ENCODE assay signal across 11 mouse cellular contexts in genomic region chr7:80646093-80647025, GRCm38 (mm10). TPM values are rescaled to one million over a fixed set of nuclear protein-coding genes. Genes with fewer than 3 reads are reported as not detected.
A peak's percentile ranks its signal among the peaks of the same experiment; 100 is the strongest.
DNase-seq lines count a peak whose midpoint lies in the region; ATAC-seq and TF ChIP-seq lines count a peak whose summit lies in the region.
"Had no signal": no experiment of that assay in that cellular context is flagged by ENCODE, and none has a peak within 500 bp of the region (broad histone marks: within the 10 kb centered on the region; RNA-seq: fewer than 3 reads in every experiment).

No protein-coding gene starts in this region.

- peak overlapping the region; percentile 1; the same call in 1 of the 2 replicates for H3K27ac ChIP-seq in heart, adult 2 months
- peak overlapping the region; percentile 64 for H3K27ac ChIP-seq in liver, embryonic 13.5 days

- 66% methylated on average over 10 of the region's 10 CpGs for WGBS in heart, adult 2 months
- WGBS in liver, embryonic 13.5 days (ENCODE audit: insufficient replicate concordance): 37% methylated on average over 10 of the region's 10 CpGs

- 0 out of 2 replicates have a peak, but pooled peaks cover 4% of the 10 kb centered on the region for H3K79me2 ChIP-seq in heart, adult 2 months (replicated peaks; ENCODE audit: control insufficient read depth, insufficient read depth, low read length)

- no peak for DNase-seq in heart, adult 2 months
- DNase-seq in heart, adult 9 months (ENCODE audit: low spot score in 2 of 2): no peak
- peak; percentile 64 for DNase-seq in lung, postnatal 10 days
- no peak for DNase-seq in lung, postnatal 25 days (ENCODE audit: low spot score)
- DNase-seq in liver, embryonic 13.5 days: peak; percentile 57
- DNase-seq in retina, postnatal 7 days (ENCODE audit: low read depth, low spot score): peak; percentile 49
- DNase-seq in thymus, postnatal 25 days: no peak
- no peak for DNase-seq in left cerebral cortex, adult 9 months (ENCODE audit: low spot score in 2 of 2)
- DNase-seq: layer of hippocampus, postnatal 36 days had no signal

- intact Hi-C loops in heart, adult 2 months (cut with DNase I): no loop called here

- TF ChIP-seq POLR2A in heart, adult 2 months (IDR thresholded peaks at IDR 0.05; ENCODE audit: insufficient read depth, low read depth, low read length): no peak

- no peak overlapping the region for H3K4me2 ChIP-seq in liver, embryonic 13.5 days
- H3K4me2 ChIP-seq: forebrain, embryonic 15.5 days had no signal

- H3K36me3 ChIP-seq in heart, adult 2 months (ENCODE audit: control insufficient read depth, insufficient read depth, low read length): peaks cover 3% of the 10 kb centered on the region
- no peaks in the 10 kb centered on the region for H3K36me3 ChIP-seq in liver, embryonic 13.5 days
- H3K36me3 ChIP-seq: forebrain, embryonic 15.5 days had no signal

- H3K9ac ChIP-seq in heart, adult 2 months (ENCODE audit: low read depth, low read length): no peak overlapping the region
- H3K9ac ChIP-seq in liver, embryonic 13.5 days: no peak overlapping the region
- H3K9ac ChIP-seq: forebrain, embryonic 15.5 days had no signal

- no peak for TF ChIP-seq CTCF in heart, adult 2 months (IDR thresholded peaks at IDR 0.05)

- peaks cover 19% of the 10 kb centered on the region for H3K4me1 ChIP-seq in heart, adult 2 months (ENCODE audit: control insufficient read depth, insufficient read depth, low read length)
- peaks cover 77% of the 10 kb centered on the region for H3K4me1 ChIP-seq in liver, embryonic 13.5 days (replicated peaks)

- peak; percentile 80 for ATAC-seq in liver, embryonic 13.5 days (ENCODE audit: low read depth)
- ATAC-seq: forebrain, embryonic 15.5 days had no signal

- H3K9me3 ChIP-seq in liver, embryonic 13.5 days (replicated peaks): no peaks in the 10 kb centered on the region
- H3K9me3 ChIP-seq: forebrain, embryonic 15.5 days; heart, embryonic 13.5 days had no signal

- no peak for TF ChIP-seq EP300 in heart, adult 2 months (IDR thresholded peaks at IDR 0.05; ENCODE audit: insufficient read depth, low read depth, low read length)

- no peaks in the 10 kb centered on the region for H3K27me3 ChIP-seq in heart, adult 2 months (ENCODE audit: control insufficient read depth, insufficient read depth, low read length)
- no peaks in the 10 kb centered on the region for H3K27me3 ChIP-seq in liver, embryonic 13.5 days
- H3K27me3 ChIP-seq: forebrain, embryonic 15.5 days; heart, embryonic 13.5 days had no signal

- H3K4me3 ChIP-seq in heart, adult 2 months: no peak overlapping the region
- H3K4me3 ChIP-seq in liver, embryonic 13.5 days (replicated peaks): no peak overlapping the region
- H3K4me3 ChIP-seq: forebrain, embryonic 15.5 days; heart, embryonic 13.5 days had no signal

RNA-seq across cellular contexts. Expression of gene Crtc3, which starts 42.3 kb away (rescaled TPM):
- total RNA-seq in heart, adult 2 months (2021): 10 to 100 TPM; 11.0 to 12.9 TPM
- polyA plus RNA-seq in heart, adult 2 months (2012; rRNA removed): 11.6 and 14.3 TPM in 2 replicates
- 4.1 and 5.5 TPM in 2 replicates for polyA plus RNA-seq in liver, embryonic 13.5 days (2015; fragmentation: Nextera tagmentation; extraction: Ambion mirVana)

Comparison
In these comparisons a context has a peak if more than half of its experiments do, and no peak if none do; other contexts are left out.
1. DNase-seq: peak in lung, postnatal 10 days (single experiment), liver, embryonic 13.5 days (single experiment) and retina, postnatal 7 days (single experiment); none in heart, adult 2 months (0 of 2), heart, adult 9 months (0 of 2), lung, postnatal 25 days (single experiment), thymus, postnatal 25 days (single experiment) and left cerebral cortex, adult 9 months (0 of 2).